Mouse (Mus musculus): ENCODE data around the gene Plscr2.

The Plscr2 gene

GRCm38 (mm10) chr9:92275486-92276207 lies at the start of gene Plscr2:
Gene Plscr2, plus strand, starts transcription at chr9:92275602.
- no peak for DNase-seq (ENCODE audit: low read depth, low spot score)

- DNase-seq (ENCODE audit: low read depth, low spot score): no peak
Observed at GRCm38 (mm10) chr9:92226127-92226655, 49.2 kb upstream of the Plscr2 start.

- DNase-seq (ENCODE audit: low read depth, low spot score): no peak
Observed at GRCm38 (mm10) chr9:92226795-92227194, 48.6 kb upstream of the Plscr2 start.

GRCm38 (mm10) chr9:92228867-92229832 lies 46.3 kb upstream of the Plscr2 start:
- no peak for DNase-seq (ENCODE audit: low read depth, low spot score)

GRCm38 (mm10) chr9:92229833-92230205 lies 45.6 kb upstream of the Plscr2 start:
- no peak for DNase-seq (ENCODE audit: low read depth, low spot score)

- DNase-seq (ENCODE audit: low read depth, low spot score): no peak
Observed at GRCm38 (mm10) chr9:92234901-92235458, 40.4 kb upstream of the Plscr2 start.

GRCm38 (mm10) chr9:92248773-92249446 lies 26.5 kb upstream of the Plscr2 start:
- no peak for DNase-seq (ENCODE audit: low read depth, low spot score)

GRCm38 (mm10) chr9:92249447-92249852 lies 26.0 kb upstream of the Plscr2 start, which contains the start of gene Plscr1:
Gene Plscr1, plus strand, starts transcription at chr9:92249750.
- DNase-seq (ENCODE audit: low read depth, low spot score): no peak

GRCm38 (mm10) chr9:92249987-92250772 lies 25.2 kb upstream of the Plscr2 start:
- no peak for DNase-seq (ENCODE audit: low read depth, low spot score)

GRCm38 (mm10) chr9:92252718-92253117 lies 22.7 kb upstream of the Plscr2 start:
- no peak for DNase-seq (ENCODE audit: low read depth, low spot score)

- no peak for DNase-seq (ENCODE audit: low read depth, low spot score)
Observed at GRCm38 (mm10) chr9:92253585-92254321, 21.6 kb upstream of the Plscr2 start.

- DNase-seq (ENCODE audit: low read depth, low spot score): no peak
Observed at GRCm38 (mm10) chr9:92260481-92261159, 14.8 kb upstream of the Plscr2 start.

GRCm38 (mm10) chr9:92265719-92266118 lies 9.7 kb upstream of the Plscr2 start:
- DNase-seq (ENCODE audit: low read depth, low spot score): no peak

GRCm38 (mm10) chr9:92266558-92267171 lies 8.7 kb upstream of the Plscr2 start:
- DNase-seq (ENCODE audit: low read depth, low spot score): no peak

GRCm38 (mm10) chr9:92267732-92268131 lies 7.7 kb upstream of the Plscr2 start:
- DNase-seq (ENCODE audit: low read depth, low spot score): no peak

GRCm38 (mm10) chr9:92269829-92270404 lies 5.5 kb upstream of the Plscr2 start:
- no peak for DNase-seq (ENCODE audit: low read depth, low spot score)

GRCm38 (mm10) chr9:92270927-92271326 lies 4.5 kb upstream of the Plscr2 start:
- no peak for DNase-seq (ENCODE audit: low read depth, low spot score)

GRCm38 (mm10) chr9:92272650-92273049 lies 2.8 kb upstream of the Plscr2 start:
- no peak for DNase-seq (ENCODE audit: low read depth, low spot score)
